Mouse (Mus musculus): ENCODE results near the gene Rgma.

Gene Rgma

DNA sequence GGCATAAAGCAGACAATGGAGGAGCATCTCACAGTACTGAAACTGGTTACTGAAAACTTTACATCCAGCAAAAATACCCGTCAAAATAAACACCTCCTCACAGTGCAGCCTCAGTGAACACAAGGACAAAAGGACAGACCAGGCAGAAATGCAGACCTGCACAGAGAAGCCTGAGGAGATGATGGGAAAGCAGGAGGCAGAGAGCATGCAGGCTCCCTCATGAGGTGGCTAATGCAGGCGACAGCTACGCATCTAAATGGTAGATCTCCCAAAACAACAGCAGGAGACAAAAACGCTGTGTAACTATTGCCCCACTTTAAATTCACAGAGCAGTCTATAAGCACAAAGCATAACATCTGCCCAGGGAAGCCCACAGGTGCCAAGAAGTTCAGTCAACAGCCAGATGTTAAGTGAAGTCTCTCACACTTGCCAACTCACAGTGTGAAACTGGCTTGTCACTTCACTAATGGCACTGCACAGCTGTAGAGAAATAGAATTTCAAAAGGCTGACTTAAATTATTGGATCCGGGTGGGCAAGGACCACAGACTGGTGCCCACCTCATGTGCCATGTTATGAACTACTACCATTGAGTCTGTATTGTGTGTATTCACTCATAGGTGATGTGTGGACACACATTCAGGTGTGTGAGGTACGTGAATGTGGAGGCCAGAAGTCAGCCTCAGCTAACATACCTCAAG is 58.5 kb downstream of the Rgma start:
- no peak for DNase-seq (ENCODE audit: low spot score)

DNA sequence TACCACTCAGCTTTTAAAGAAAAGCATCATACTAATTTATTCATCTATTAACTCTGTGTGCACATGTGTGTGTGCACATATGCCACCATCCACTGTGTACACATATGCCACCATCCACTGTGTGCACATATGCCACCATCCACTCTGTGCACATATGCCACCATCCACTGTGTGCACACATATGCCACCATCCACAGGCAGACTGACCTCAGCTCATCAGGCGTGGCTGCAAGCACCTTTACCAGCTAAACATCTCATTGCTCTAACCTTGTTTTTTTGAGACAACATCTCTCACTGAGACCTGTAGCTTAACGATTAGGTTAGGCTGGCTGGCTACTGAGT is 59.0 kb downstream of the Rgma start:
- DNase-seq (ENCODE audit: low spot score) = no peak

DNA sequence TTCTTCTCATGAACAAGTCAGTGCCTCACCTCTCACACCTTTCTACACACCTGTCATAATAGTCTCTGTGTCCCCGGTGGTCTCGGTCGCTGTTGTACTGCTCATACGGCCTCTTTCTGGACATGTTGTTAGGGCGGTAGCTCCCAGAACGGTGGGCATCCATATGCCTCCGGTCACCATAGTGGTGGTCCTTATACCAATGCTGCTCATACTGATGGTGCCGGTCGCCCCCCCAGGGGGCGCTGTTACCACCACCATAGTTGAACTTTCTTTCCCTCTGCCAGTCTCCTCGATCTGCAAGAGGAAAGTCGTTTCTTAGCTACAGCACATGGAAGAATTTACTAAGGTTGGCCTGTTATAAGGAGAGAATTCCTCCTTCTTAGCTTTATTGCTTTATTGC is 60.4 kb downstream of the Rgma start:
- no peak for DNase-seq (ENCODE audit: low spot score)

DNA sequence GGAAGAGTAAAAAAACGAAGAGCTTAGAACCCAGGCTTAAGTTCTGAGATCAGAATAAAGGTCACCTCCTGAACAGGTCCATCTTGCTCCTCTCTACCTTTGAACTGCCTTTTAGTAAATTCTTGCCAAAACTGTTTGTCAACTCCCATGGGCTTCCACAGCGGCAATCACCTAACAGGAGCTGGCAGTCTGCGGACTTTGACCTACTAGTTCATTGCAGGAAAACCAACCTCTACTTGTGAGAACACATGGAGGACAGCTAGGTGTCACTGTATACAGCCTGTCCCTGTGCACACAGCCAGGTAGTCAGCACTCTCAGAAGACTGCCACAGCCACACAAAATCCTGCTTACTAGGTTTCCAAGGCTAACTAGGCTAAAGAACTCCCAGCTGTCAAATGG is 66.5 kb downstream of the Rgma start:
- DNase-seq (ENCODE audit: low spot score) = no peak

DNA sequence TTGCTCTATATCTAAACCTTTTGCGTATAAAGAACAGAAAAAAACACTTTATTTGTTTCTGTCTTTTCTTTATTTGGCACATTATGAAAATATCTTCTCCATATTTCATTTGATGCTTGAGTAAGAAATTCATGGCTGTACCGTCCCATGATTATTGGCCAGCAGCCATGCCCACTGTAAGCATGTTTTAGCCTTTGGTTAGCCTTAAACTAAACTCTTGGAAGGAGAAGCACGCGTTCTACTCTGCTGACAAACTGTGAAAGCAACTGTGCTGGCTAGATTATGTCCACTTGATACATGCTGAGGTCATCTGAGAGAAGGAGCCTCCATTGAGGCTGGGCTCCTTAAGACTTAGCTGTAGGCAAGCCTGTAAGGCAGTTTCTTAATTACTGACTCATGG is 66.9 kb downstream of the Rgma start:
- DNase-seq (ENCODE audit: low spot score) = no peak

DNA sequence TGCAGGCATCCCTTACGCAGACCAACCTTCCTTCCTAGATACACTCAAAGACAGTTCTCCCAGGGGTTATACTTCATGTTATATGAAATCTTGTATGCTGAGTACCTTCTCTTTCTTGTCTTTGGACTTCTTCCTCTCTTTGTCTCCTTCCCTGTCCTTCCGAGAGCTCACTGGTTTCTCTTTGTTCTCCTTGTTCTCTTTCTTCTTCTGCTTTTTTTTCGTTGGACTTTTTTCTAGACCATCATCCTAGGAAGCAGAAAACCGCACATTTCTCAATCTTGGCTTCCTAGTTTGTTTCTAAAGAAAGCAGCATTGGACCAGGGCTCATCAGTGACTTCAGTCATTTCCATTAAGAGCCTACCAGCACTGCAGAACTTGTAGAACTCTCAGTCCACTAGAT is 76.3 kb downstream of the Rgma start:
- no peak for DNase-seq (ENCODE audit: low spot score)

DNA sequence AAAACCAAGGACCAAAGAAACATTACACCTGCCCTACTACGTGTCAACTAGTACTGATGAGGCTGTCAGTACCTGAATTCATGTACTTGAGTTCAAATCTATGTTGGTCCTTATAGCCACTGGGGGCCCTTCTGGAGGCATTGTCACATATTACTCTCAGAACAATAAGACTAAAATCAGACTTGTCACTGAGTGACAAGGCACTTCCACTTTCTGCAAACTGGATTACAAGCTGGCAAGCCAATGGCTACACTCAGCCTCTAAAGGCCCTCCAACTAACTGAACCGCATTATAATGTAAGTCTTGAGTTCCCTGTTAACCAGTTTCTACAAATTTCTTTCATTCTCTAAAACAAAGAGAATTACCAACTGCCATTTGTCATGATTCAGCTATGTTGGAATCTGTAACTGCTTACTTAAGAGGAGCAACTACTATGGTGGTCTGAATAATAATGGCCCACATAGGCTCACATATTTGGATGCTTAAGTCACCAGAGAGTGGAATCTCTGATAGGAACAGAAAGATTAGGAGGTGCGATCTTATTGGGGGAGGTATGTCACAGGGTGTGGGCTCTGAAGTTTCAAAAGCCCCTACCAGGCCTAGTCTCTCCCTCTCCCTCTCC is 77.0 kb downstream of the Rgma start:
- no peak for DNase-seq (ENCODE audit: low spot score)

DNA sequence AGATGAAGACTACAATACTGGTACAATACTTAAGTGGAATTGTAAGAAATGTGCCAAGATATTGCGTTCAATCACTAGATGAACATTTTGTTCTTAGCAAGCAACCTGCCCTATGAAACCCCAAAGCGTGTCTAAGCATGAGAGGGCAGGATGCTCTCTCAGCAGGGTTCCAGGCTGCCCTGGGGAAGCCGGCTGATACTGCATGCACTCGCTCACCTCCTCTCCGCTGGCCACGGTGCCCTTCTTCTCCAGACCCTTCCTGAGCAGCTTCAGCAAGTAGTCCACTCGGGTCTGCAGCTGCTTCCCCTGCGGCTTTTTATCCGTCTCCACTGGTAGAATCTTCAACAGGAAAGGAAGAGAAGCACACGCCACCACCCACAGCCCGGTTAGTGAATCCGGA is 78.8 kb downstream of the Rgma start:
- no peak for DNase-seq (ENCODE audit: low spot score)

DNA sequence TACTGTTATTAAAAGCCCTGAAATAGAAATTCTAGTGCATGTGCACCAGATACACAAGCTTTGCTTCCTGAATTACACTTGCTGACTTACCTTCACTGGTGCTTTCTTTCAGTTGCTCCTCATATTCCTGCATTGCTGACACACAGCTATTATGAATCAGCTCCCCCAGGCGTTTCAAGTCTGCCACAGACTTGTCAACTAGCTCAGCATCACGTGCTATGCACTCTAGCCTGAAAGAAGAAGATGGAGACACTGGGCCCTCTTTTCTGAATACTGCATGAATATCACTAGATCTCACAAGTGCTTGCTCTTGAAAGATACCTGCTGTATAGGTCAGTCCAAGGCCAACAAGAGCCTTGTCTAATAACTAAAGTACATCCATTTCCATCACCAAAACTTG is 88.2 kb downstream of the Rgma start:
- DNase-seq (ENCODE audit: low spot score) = no peak

DNA sequence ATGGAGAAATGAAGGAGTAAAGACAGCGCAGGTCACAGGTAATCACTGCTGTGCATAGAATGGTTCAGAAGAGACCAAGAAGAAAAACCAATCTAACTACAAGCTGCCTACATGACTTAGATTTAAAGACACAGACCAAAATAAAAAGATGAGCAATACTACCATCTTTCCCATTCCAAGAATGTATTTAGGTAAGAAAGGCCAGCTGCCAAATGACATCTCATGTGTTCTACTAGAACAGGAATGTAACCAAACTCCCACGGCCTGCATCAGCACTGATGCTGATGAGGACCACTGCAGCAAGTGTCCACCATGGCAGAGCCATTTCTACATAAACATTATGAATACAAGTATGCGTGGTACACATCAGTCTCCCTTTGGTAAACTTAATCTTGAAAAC is 92.4 kb downstream of the Rgma start:
- no peak for DNase-seq (ENCODE audit: low spot score)

All from MN1 (cell line).